ENCODE assay signal across 10 mouse cellular contexts in genomic region chr7:100854137-100854814, GRCm38 (mm10). TPM values are rescaled to one million over a fixed set of nuclear protein-coding genes. Genes with fewer than 3 reads are reported as not detected.
DNase-seq lines count a peak whose midpoint lies in the region; ATAC-seq lines count a peak whose summit lies in the region.
"Had no signal": no experiment of that assay in that cellular context is flagged by ENCODE, and none has a peak within 500 bp of the region (broad histone marks: within the 10 kb centered on the region; RNA-seq: fewer than 3 reads in every experiment).

No protein-coding gene starts in this region.

- H3K4me3 ChIP-seq in heart, embryonic 10.5 days = no peak overlapping the region
- H3K4me3 ChIP-seq in midbrain, embryonic 11.5 days (ENCODE audit: low read depth, low read length) = no peak overlapping the region
- no peak overlapping the region for H3K4me3 ChIP-seq in midbrain, embryonic 13.5 days (replicated peaks)

- H3K4me1 ChIP-seq in heart, embryonic 10.5 days = peaks cover 73% of the 10 kb centered on the region
- 0 out of 2 replicates have a peak, but pooled peaks cover 2% of the 10 kb centered on the region for H3K4me1 ChIP-seq in midbrain, embryonic 11.5 days (ENCODE audit: control insufficient read depth, insufficient read depth, low read length)
- peaks cover 17% of the 10 kb centered on the region for H3K4me1 ChIP-seq in midbrain, embryonic 13.5 days (replicated peaks)

- no peak overlapping the region; the same call in 1 of the 2 replicates for H3K9ac ChIP-seq in midbrain, embryonic 11.5 days (ENCODE audit: low read length)
- H3K9ac ChIP-seq in midbrain, embryonic 13.5 days (replicated peaks) = no peak overlapping the region

- peaks cover 7% of the 10 kb centered on the region; the same call in 1 of the 2 replicates for H3K36me3 ChIP-seq in heart, embryonic 10.5 days
- no peaks in the 10 kb centered on the region for H3K36me3 ChIP-seq in midbrain, embryonic 11.5 days (ENCODE audit: control insufficient read depth, insufficient read depth, low read length)
- no peaks in the 10 kb centered on the region for H3K36me3 ChIP-seq in midbrain, embryonic 13.5 days

- no peak for DNase-seq in heart, embryonic 10.5 days (ENCODE audit: low spot score)
- no peak for DNase-seq in heart, postnatal 14 days
- DNase-seq in midbrain, embryonic 11.5 days (ENCODE audit: low spot score, missing footprints) = peak; percentile 77
- DNase-seq in gastrocnemius, postnatal 14 days = peak; percentile 65
- peak; percentile 24 for DNase-seq in mesoderm, embryonic 11.5 days (ENCODE audit: low read depth, low spot score)
- no peak for DNase-seq in thymus, postnatal 36 days
- DNase-seq in ovary, postnatal 14 days (ENCODE audit: low spot score) = no peak

- no peak overlapping the region for H3K4me2 ChIP-seq in midbrain, embryonic 11.5 days
- no peak overlapping the region for H3K4me2 ChIP-seq in midbrain, embryonic 13.5 days (replicated peaks)

- no peaks in the 10 kb centered on the region for H3K9me3 ChIP-seq in heart, embryonic 10.5 days
- H3K9me3 ChIP-seq in midbrain, embryonic 11.5 days (ENCODE audit: control insufficient read depth, low read length) = no peaks in the 10 kb centered on the region
- H3K9me3 ChIP-seq in midbrain, embryonic 13.5 days = no peaks in the 10 kb centered on the region

- no peak for ATAC-seq in midbrain, embryonic 11.5 days (ENCODE audit: low FRiP score)
- ATAC-seq in midbrain, embryonic 13.5 days = no peak
- ATAC-seq: lung, postnatal 0 days had no signal

- no peaks in the 10 kb centered on the region for H3K27me3 ChIP-seq in heart, embryonic 10.5 days (ENCODE audit: insufficient read depth, poor library complexity, severe bottlenecking)
- no peaks in the 10 kb centered on the region for H3K27me3 ChIP-seq in midbrain, embryonic 11.5 days (ENCODE audit: control insufficient read depth, insufficient read depth, low read length)
- no peaks in the 10 kb centered on the region for H3K27me3 ChIP-seq in midbrain, embryonic 13.5 days

- peak overlapping the region; percentile 63 for H3K27ac ChIP-seq in heart, embryonic 10.5 days
- H3K27ac ChIP-seq in midbrain, embryonic 11.5 days (ENCODE audit: low read depth, low read length) = no peak overlapping the region
- no peak overlapping the region for H3K27ac ChIP-seq in midbrain, embryonic 13.5 days
- H3K27ac ChIP-seq: kidney, postnatal 0 days had no signal

- 38% methylated on average over 6 of the region's 6 CpGs for WGBS in heart, embryonic 10.5 days
- 55% methylated on average over 6 of the region's 6 CpGs for WGBS in midbrain, embryonic 11.5 days
- WGBS in midbrain, embryonic 13.5 days = 58% methylated on average over 6 of the region's 6 CpGs

- intact Hi-C loops in heart, postnatal 14 days (cut with DNase I) = no loop called here
- intact Hi-C loops in gastrocnemius, postnatal 14 days (cut with DNase I; ENCODE audit: low total_unique reads) = no loop called here

RNA-seq across cellular contexts. Expression of gene Relt, which starts 9.0 kb away (rescaled TPM):
- polyA plus RNA-seq in heart, embryonic 10.5 days (2016; fragmentation: Nextera tagmentation; extraction: Ambion mirVana) = 4.4 and 5.3 TPM in 2 replicates
- total RNA-seq in heart, postnatal 14 days (2021) = 1 to 10 TPM; 2.4 to 3.3 TPM
- polyA plus RNA-seq in midbrain, embryonic 11.5 days (2014; fragmentation: Nextera tagmentation; extraction: Ambion mirVana) = 1.7 and 2.2 TPM in 2 replicates
- polyA plus RNA-seq in midbrain, embryonic 13.5 days (2015; fragmentation: Nextera tagmentation; extraction: Ambion mirVana) = 2.7 and 3.5 TPM in 2 replicates
- 10 to 100 TPM in 1 of 2 experiments, 1 to 10 TPM in 1; 5.4 to 16.3 TPM for total RNA-seq in gastrocnemius, postnatal 14 days (2021)

Comparison
In these comparisons a context has a peak if more than half of its experiments do, and no peak if none do; other contexts are left out.
1. DNase-seq: peak in midbrain, embryonic 11.5 days (single experiment), gastrocnemius, postnatal 14 days (single experiment) and mesoderm, embryonic 11.5 days (single experiment); none in heart, embryonic 10.5 days (single experiment), heart, postnatal 14 days (0 of 2), thymus, postnatal 36 days (0 of 2) and ovary, postnatal 14 days (single experiment).